Mouse (Mus musculus) spleen, adult 2 months (tissue): ENCODE results near the gene Asl.

Experiments
- CTCF ChIP-seq: fragments of 200-500 bp; IDR thresholded peaks from 2 replicates; pipeline ENCODE4 v1.5.1; 2011; ENCODE audit warnings: mild to moderate bottlenecking, inconsistent platforms; ENCODE audit not compliant: insufficient read depth, insufficient read length, insufficient replicate concordance; ENCODE audit errors: extremely low read depth
- POLR2A ChIP-seq: fragments of 200-500 bp; IDR thresholded peaks from 2 replicates; pipeline ENCODE4 v1.6.1; 2011; ENCODE audit warnings: low read depth, low read length, inconsistent platforms

DNA sequence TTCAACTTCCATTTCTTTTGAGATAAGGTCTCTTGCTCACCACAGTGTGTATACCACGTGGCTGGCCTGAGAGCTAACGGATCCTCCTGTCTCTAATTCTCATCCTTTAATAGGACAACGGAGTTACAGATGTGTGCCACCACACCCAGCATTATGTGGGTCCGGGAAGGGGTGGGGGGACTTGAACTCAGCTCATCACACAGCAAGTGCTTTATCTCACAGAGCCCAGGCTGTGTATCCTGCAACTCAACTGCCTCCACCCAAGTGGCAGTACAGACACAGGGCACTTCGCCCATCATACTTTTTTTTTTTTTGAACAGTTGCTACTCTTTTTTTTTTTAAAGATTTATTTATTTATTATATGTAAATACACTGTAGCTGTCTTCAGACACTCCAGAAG lies 37.1 kb downstream of the Asl start:
- TF ChIP-seq CTCF (no peak), POLR2A (no peak)
